Mouse (Mus musculus) ovary, postnatal 14 days (tissue): ENCODE results near the gene 4930513O06Rik.

Experiments
- DNase-seq: peaks from one replicate; pipeline ENCODE4 v3.0.0; 2022; ENCODE audit warnings: low spot score

The 4930513O06Rik gene

DNA sequence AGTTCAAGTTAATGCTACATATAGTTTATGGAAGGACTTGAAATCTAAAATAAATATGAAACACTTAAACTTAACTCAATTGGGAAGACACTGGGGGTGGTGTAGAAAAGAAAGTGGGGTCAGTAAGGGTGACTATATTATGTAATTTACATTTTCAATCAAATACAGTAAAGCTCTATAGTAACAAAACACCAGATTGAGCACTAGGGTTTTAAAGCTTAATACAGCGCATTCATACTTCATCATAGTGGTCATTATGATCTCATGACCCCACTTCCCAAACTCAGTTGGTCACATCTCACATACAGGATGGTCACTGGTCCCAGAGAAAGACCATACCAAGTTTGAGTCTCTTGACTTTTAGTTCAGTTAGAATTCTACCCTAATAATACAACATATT, at the start of gene 4930513O06Rik:
4930513O06Rik (plus strand) TSS at position 301 of the 400 bp plus-strand sequence.
- no peak for DNase-seq

DNA sequence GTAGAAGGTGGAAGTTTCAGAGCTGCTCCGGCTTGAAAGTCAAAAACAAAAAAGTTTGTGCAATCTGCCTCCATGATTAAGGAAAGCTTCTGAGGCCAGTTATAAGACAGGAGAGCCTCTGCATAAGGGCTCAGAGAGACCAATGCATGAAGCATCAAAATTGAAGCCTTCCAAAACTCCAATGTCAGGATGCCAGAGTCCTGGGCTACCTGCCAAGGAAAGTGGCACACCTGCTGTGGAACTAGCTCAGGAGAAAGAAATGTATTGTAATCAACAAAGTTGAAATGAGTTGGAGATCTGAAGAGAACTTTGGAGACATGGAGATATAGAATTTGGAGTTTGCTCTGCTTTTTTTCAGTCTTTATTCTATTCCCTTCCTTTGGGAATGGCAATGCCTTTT, 48.4 kb upstream of the 4930513O06Rik start:
- no peak for DNase-seq

DNA sequence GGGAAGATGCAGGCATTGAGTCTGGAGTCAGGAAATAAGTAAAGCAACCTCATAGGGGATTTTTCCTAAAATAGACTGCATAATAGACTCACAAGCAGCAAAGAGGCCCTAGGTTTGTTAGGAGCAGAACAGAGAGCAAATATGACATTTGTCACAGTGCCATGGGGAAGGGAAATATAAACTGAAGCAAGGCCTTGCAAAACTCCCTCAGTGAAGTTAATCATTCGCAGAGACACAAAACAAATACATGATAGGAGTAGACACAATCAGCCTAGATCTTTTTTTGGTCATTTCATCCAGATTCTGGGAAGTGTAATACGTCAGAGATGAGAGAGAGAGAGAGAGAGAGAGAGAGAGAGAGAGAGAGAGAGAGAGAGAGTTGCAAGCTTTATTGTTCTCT, 46.7 kb upstream of the 4930513O06Rik start:
- no peak for DNase-seq

DNA sequence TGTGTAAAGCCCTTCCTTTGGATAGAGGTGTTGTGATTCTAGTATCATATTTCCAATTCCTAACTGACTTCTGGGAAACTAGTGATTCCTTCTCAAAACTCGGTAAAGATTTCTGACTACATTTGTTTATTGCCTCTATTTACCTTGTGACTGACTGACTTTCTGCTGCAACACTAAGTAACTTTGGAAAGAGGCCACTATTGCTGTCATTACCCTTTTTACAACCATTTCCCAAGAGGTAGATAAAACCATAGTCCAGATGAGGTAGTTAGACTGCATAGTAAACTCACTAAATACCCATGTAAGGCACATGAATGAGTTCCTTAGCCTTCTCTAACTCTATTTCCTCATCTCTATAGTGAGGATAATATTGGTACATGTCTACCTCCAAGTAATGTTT, 44.9 kb upstream of the 4930513O06Rik start:
- no peak for DNase-seq

DNA sequence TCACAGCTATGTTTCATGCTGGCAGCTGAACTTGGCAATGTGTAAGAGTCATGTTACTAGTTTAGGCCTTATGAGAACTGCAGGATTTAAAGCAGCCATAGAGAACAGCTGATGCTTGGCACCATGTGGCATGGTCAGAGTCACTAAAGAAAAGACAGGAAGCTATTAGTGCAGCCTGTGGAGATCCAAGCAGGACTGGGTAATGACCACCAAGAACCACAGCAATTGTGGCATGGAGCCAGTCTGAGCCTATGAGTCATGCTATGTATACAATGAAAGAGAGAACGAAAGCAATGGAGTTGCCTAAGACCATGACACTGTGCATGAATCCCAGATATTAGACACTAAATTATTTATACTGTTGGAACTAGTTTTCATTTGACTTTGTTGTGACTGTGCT, 34.1 kb upstream of the 4930513O06Rik start:
- no peak for DNase-seq

DNA sequence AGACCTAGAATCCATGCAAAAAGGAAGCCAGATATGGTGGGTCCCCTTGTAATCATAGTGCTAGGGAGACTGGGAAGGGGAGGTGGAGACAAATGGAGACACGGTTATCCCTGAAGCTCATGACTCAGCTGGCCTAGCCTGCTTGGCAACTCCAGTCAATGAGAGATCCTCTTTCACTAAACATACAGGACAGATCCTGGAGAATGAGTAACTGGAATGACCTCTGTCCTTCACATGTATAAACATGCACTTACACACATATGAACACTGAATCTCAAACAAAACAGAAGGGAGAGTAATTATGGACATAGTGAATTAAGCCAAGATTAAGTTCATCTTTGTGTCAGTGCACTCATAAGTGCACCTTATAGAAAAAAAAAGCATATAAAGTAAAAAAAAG, 32.9 kb upstream of the 4930513O06Rik start:
- DNase-seq, result no peak

DNA sequence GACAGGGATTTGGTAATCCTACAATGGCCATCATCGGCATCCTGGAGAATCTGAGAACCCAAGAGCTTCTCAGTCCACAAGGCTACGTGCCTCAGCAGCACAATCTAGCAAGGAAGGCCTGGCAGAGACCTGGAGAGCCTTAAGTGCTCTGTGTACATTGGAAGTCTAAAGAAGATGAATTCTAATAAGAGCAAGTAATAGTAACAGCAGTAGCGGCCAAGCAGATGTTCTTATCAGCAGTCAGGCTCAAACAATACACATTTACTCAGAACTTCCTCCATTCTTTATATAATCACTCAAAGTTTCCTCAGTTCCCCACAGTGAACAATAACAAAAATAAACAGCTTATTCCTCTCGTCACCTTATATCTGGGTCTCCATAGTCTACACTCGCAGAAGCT, 22.0 kb upstream of the 4930513O06Rik start:
- DNase-seq, result no peak

DNA sequence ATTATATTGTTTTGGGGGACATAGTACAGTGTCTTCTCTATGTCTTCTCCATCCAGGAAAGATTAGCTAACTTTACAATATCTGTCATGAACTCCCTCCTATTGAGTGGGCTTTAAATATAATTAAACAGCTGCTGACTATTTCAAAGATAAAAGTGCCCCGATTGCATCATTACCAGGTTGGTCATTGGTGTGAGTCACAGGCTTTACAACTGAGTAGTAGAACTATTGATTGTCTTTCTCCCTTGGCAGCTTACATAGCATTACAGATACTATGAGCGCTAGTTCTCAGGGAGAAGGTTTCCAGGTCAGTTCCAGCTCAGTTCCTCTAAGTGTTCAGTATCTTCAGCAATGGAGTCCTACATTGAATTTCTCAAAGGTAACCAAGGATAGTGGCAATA, 7.5 kb upstream of the 4930513O06Rik start:
- DNase-seq, result no peak

DNA sequence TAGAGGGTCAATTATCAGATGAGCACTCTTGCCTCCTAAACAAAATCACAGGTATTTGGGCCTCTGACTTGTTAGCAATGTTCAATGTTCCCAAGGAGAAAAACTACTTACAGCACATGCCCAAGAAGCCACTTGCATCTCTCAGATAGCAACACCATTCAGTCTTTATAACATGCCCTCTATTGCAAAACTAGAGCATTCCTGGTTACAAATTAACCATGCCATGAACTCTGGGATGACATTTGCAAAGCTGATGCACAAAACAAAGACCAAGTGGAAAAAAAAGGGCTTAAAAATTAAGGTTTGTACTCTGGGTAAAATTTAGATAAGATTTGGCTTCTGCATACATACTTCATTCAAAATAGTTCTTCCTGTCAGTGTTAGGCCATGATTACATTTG, 966 bp upstream of the 4930513O06Rik start, which contains the start of gene Serpina7:
Serpina7 (minus strand) TSS at position 160 of the 400 bp plus-strand sequence.
- no peak for DNase-seq

DNA sequence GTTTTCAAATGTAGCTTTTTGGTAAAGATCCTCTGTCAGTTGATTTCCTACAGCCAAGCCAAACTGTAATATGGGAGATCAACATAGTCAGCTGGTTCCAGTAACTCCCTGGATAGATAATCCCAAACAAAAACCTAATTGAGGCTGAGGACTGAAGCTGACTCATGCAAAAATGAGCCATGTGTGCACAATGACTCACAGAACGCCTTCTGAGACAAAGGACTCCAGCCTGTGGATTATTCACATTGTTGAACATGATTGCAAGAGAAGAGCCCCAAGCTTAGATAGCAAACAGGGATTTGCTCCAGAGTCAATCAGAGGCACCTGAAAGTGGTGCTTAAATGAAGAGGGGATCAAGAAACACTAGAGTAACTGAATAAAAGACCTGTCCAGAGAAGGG, 11.2 kb downstream of the 4930513O06Rik start:
- no peak for DNase-seq

DNA sequence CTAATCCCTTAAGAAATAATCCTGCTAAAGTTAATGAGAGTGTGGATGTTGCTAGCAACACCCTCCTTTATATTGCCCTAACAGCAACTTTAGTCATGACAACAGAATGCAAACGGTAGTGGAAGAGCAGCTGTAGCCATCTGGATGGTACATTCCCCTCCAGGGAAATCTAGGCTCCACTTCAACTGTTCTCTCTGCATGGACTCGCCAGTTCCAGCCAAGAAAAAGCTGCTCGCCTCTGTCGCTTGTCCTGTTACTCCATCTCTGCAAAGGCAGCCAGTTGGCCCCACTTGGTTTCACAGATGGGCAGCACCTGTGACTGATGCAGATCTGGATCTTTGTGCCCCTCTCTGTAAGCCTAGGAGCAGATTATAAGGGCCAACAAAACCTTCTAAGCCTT, 48.0 kb downstream of the 4930513O06Rik start:
- DNase-seq, result no peak
